Mouse (Mus musculus): ENCODE results near the gene Cdc14b. TPM values are rescaled to one million over a fixed set of nuclear protein-coding genes. Genes with fewer than 3 reads are reported as not detected.

Cdc14b gene
- polyA plus RNA-seq, 1 experiment from 2014 or later = 11.3 TPM

GRCm38 (mm10) chr13:64237000-64237680 lies 38.0 kb downstream of the Cdc14b start:
- no peak for DNase-seq (ENCODE audit: low spot score)

GRCm38 (mm10) chr13:64235777-64236176 lies 39.3 kb downstream of the Cdc14b start:
- no peak for DNase-seq (ENCODE audit: low spot score)

DNA sequence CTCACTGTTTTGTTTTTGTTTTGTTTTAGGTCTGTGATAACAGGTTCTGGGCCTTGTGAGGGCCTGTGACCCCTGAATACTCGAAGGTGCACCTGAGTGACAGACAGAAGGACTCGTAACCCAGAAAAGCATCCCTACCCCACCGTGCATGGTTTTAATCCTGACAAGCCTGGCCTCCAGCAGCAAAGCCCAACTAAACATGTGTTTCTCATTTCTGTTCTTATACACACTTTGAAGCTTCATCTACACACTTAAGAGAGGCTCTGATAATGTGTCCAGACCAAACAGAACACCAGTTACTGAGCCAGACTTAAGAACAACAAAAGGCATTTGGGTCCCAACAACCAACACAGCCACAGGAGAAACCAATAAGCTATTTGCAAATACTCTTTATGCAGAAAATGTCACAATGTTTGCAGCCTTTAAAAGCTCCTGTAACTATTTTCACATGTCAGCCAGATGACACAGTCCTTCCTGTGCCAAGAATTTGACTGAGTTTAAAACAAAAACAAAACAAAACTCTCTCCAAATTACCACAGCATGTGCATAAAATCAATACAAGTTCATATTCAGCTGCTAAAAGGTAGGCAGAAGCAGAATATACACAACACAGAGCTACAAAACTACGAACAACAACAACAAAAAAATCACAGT lies 39.9 kb downstream of the Cdc14b start:
- DNase-seq (ENCODE audit: low spot score) = no peak

DNA sequence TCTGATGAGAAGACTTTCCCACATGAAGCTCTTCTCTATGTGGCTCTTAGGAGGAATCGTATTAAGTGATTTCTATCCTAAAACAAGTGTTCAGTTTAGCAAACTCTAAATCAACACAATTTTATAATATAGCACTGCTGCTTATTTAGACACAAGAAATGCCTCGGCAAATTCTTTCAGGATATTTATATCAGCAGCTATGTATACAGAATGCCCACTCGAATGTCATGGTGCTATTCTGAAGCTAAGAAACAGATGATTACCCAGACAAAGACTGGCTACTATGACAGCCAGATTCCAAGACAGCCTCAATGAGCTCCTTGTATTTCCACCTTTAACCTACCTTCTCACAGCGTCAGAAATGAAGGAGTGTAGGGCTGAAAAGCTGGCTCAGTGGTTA lies 42.0 kb downstream of the Cdc14b start:
- no peak for DNase-seq (ENCODE audit: low spot score)

DNA sequence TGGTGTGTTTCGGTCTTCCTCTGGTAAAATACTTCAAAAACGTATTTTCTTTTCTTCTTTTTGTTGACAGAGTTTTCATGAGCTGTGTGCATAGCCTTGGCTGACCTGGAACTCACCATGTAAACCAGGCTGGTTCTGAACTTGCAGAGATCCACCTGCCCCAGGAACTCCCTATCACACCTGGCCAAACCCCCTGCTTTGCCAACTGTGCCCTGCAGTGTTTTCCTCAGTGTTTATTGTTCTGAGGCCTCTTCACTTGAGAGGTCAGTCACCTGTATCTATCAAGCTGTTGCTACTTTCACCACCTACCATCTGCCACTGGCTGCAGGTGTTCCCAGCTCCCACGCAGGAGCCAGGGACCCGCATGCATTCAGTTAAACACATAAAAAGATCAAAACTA lies 48.4 kb downstream of the Cdc14b start:
- DNase-seq (ENCODE audit: low spot score) = no peak

DNA sequence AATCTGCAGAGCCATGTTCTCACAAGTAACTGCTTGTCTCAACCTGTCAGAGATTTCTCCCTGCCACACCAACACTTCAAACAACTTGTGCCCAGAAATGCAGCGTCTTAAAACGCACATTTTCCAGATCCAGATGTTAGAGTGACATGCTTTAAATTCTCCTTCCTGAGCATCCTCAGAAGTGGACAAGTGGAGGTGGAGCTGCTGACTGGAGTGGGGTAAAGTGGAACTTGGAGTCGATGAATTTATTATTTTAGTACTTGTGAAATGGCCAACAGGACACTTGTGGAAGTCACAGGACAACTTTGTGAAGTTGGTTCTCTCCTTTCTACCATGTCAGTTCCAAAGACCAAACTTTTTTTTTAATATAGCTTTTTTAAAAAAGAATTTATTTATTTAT lies 49.4 kb downstream of the Cdc14b start:
- DNase-seq (ENCODE audit: low spot score) = no peak

DNA sequence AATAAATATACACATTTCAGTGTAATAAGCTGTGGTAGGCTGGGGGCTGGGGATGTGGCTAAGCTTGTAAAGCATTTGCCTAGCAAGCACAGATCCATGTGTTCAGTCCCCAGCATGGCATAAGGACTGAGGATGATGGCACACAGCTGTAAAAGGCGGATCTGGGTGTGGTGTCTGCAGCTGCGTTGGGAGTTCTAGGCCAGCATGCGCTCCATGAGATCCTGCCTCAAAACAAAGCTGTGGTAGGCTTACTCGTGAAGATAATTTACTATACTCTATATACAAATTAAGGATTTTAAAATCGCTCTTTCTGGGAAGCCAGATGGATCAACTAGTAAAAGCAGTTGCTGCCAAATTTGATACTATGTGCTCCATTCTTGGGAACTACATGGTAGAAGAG lies 60.2 kb downstream of the Cdc14b start:
- no peak for DNase-seq (ENCODE audit: low spot score)

GRCm38 (mm10) chr13:64211995-64212603 lies 63.0 kb downstream of the Cdc14b start:
- no peak for DNase-seq (ENCODE audit: low spot score)

DNA sequence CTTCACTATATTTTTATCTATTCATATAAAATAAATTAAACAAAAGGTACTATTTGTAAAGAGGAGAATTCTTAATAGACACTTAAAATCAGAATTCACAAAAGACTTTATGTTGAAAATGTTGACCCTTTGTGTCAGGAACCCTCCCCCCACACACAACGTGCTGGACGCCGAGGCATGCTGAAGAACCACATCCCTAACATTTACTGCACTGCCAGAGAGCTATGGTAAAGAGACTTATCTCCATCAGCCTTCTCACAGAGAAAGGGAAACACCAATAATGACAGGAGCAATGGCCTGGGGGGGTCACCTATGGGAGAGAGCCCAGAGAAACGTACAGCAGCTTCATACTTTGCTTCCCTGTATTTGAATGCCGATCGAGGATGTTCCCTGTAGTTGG lies 66.9 kb downstream of the Cdc14b start:
- DNase-seq (ENCODE audit: low spot score) = no peak

GRCm38 (mm10) chr13:64205186-64205585 lies 69.9 kb downstream of the Cdc14b start:
- DNase-seq (ENCODE audit: low spot score) = no peak

DNA sequence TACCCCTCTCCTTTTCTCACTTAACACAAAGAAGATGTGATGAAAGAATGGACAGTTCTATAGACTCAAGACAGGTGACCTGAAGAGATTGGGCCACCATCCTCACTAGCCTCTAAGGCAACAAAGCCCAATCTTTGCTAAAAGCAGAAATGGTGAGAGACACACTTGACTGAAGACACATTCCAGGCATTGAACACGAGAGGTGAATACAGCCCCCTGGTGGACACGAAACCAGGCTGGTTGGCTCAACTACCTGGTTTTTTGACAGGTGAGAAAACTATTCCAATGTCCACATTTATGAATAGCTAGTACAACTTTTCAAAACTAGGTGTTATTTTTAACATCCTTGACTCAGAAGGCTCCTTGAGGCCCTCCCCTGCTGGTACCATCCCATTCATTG lies 70.4 kb downstream of the Cdc14b start:
- DNase-seq (ENCODE audit: low spot score) = peak; percentile 34

DNA sequence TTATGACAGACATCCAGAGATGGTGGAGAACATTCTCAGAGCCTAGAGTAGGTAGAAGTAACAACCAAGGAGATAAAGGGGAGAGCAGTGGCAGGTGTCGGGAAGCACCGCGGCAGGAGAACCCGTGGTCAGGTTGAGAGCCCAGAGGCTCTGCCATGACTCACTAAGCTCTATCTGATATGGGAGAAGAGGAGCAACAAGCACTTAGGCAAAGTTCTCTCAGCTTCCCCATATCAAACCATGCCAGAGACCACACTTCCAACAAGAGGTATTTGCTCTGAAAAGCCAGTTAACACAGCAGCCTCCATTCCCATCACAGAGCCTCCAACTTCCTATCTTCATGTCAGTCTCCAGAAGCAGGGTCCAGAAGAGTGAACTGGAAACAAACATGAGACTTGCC lies 74.2 kb downstream of the Cdc14b start:
- no peak for DNase-seq (ENCODE audit: low spot score)

DNA sequence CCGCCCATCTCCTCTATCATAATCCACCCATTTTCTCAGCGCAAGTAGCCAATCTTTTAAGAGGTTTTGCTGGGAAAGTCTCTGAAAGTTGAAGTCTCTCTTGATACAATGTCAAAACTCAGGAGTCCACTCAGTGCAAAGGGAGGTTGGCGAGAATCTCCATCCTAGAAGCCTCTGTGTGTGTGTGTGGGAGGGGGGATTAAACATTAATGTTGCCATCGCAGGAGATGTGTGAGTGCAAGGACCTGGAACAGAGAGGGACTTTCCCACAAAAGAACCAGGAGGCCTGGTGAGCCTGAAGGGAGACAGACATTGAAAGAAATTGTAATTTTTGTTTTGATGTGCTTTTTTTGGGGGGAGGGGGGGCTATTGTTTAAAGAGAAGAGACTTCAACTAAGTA lies 76.8 kb downstream of the Cdc14b start:
- DNase-seq (ENCODE audit: low spot score) = no peak

- no peak for DNase-seq (ENCODE audit: low spot score)
Measured at GRCm38 (mm10) chr13:64197899-64198298, 77.2 kb downstream of the Cdc14b start.

- no peak for DNase-seq (ENCODE audit: low spot score)
Measured at GRCm38 (mm10) chr13:64187065-64187464, 88.0 kb downstream of the Cdc14b start.

DNA sequence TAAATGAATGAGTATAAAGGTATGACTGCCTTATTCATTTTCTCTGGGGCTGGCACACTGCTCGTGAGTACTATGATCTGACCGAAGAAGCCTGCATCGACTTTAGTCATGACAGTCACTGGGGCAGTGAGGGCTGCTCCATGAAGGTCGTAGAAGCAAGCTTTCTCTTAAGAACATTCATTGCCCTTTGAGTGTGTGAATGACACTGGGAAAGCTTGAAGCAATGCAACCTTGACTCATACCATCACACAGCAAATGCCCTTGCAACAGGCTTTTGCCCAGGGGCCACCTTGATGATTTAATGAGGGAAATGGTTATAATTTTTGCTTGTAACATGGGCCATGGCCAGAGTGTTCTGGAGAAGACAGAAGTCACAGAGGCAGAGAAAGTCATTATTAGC lies 88.6 kb downstream of the Cdc14b start:
- DNase-seq (ENCODE audit: low spot score) = no peak

DNA sequence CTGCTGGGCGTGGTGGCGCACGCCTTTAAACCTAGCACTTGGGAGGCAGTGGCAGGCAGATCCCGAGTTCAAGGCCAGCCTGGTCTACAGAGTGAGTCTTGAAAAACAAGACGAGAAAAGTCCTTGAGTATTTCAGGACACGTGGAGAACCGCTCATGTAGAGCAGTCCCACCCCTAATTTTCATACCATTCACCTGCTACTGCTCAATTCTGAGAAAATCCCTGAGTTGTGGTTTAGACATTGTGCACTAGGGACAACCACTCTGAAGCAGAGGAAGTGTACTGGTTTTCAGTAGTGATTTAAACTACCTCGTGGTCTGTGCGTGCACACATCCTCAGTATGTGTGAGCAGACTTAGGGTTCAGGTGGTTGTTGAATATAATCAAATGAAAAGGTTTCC lies 89.5 kb downstream of the Cdc14b start:
- no peak for DNase-seq (ENCODE audit: low spot score)

DNA sequence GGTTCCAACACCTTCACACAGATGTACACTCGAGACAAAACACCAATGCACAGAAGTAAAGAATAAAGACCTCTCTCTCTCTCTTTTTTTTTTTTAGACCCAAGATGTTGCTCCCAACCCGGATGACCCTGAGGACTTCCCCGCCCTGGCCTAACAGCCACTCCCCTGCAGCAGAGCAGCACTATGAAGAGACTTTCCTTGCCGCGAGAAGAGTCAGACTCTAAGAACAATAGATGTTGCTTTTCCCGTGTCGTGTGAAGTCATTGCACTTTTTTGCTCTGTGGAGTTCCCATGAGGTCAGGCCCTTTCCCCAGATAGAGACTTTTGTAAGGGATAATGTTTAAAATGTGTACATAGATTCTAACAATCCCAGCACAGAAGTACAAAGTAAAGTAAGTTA lies 89.9 kb downstream of the Cdc14b start:
- DNase-seq (ENCODE audit: low spot score) = no peak

DNA sequence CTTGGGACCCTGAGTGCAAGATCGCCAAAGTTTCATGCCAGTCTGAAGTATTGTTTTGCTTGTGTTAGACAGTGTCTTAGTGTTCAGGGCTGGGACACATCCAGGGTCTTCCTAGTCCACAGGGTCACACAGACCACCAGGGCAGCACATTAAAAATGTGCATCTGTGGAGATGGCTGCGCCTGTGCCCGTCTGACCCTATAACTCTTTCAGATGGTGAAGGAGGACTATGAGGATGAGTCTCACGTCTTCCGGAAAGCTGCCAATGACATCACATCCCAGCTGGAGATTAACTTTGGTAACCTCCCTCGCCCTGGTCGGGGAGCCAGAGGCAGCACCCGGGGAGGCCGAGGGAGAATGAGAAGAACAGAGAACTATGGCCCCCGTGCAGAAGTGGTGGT lies 90.7 kb downstream of the Cdc14b start:
- DNase-seq (ENCODE audit: low spot score) = no peak

- no peak for DNase-seq (ENCODE audit: low spot score)
Measured at GRCm38 (mm10) chr13:64183583-64183982, 91.5 kb downstream of the Cdc14b start.

- no peak for DNase-seq (ENCODE audit: low spot score)
Measured at GRCm38 (mm10) chr13:64182091-64182490, 93.0 kb downstream of the Cdc14b start.

- DNase-seq (ENCODE audit: low spot score) = peak; percentile 64
Measured at GRCm38 (mm10) chr13:64180888-64181287, 94.2 kb downstream of the Cdc14b start.

DNA sequence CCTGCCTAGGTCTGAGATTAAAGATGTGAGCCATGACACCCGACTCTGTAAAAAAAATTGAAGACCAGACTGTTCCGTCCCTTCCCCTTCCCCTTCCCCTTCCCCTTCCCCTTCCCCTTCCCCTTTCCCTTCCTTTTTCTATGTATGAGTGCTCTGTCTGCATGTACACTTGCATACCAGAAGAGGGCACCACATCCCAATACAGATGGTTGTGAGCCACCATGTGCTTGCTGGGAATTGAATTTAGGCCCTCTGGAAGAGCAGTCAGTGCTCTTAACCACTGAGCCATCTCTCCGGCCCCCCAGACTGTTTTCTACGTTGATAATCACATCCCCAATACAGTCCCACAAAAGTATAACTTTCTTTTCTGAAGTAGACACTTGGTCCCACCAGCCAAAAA lies 94.8 kb downstream of the Cdc14b start:
- DNase-seq (ENCODE audit: low spot score) = no peak
